Mouse (Mus musculus) CH12.LX (cell line): Measurements from ENCODE around the gene Tbcel. TPM values are rescaled to one million over a fixed set of nuclear protein-coding genes. Genes with fewer than 3 reads are reported as not detected.

Source experiments
- DNase-seq: peaks from one replicate; pipeline ENCODE4 v3.0.0-alpha.2; 2013; ENCODE audit errors: extremely low read depth
- H3K27ac ChIP-seq: 2 replicates; pipeline ENCODE4 v1.5.1; 2012; ENCODE audit warnings: low read depth, mild to moderate bottlenecking, control low read depth, moderate library complexity; ENCODE audit not compliant: insufficient read depth
- H3K27me3 ChIP-seq: replicated peaks from 2 replicates; pipeline ENCODE3; 2012; ENCODE audit warnings: inconsistent platforms
- H3K36me3 ChIP-seq, 2 experiments: replicated peaks in 1 of 2; 2 replicates each; pipeline versions ENCODE3 to v1.6.1; 2012; ENCODE audit warnings: inconsistent platforms in 1 of 2, low read length in 1 of 2, mild to moderate bottlenecking in 1 of 2, mixed read lengths in 1 of 2, moderate library complexity in 1 of 2; ENCODE audit not compliant: control insufficient read depth in 1 of 2, insufficient read depth in 1 of 2
- H3K4me1 ChIP-seq, 2 experiments: 2 replicates each; pipeline ENCODE4 v1.6.1; 2012; ENCODE audit warnings: inconsistent platforms in 1 of 2, moderate library complexity in 1 of 2; ENCODE audit not compliant: insufficient read depth in 2 of 2, control insufficient read depth in 1 of 2
- H3K4me2 ChIP-seq: 2 replicates; pipeline ENCODE4 v1.6.1; 2012; ENCODE audit warnings: low read depth, mild to moderate bottlenecking, control low read depth; ENCODE audit not compliant: poor library complexity, insufficient read depth, severe bottlenecking
- H3K4me3 ChIP-seq, 3 experiments: fragments of 150-350 bp in 1 of 3; sonication (generic) in 1 of 3; replicated peaks in 1 of 3; 2 replicates each; pipeline versions ENCODE3 to v1.5.1; 2011 to 2012; ENCODE audit warnings: low read depth in 2 of 3, low read length in 2 of 3, mild to moderate bottlenecking in 2 of 3, moderate library complexity in 2 of 3, control low read depth in 1 of 3, improper control_type of control experiment in 1 of 3, inconsistent platforms in 1 of 3, mixed read lengths in 1 of 3; ENCODE audit not compliant: poor library complexity in 1 of 3
- H3K79me2 ChIP-seq: replicated peaks from 2 replicates; pipeline ENCODE4 v1.6.1; 2012; ENCODE audit warnings: mild to moderate bottlenecking, moderate library complexity; ENCODE audit not compliant: control insufficient read depth, poor library complexity, insufficient read depth, severe bottlenecking; ENCODE audit errors: extremely low read depth
- H3K9ac ChIP-seq: 2 replicates; pipeline ENCODE4 v1.6.1; 2012; ENCODE audit warnings: low read depth, mild to moderate bottlenecking, control low read depth, moderate library complexity; ENCODE audit not compliant: insufficient read depth
- H3K9me3 ChIP-seq: replicated peaks from 2 replicates; pipeline ENCODE3; 2012; ENCODE audit warnings: low read length, inconsistent platforms, mixed read lengths
- EP300 ChIP-seq: IDR thresholded peaks from 2 replicates; pipeline ENCODE4 v1.6.1; 2011; ENCODE audit warnings: low read length, improper control_type of control experiment
- GABPA ChIP-seq: IDR thresholded peaks from 2 replicates; pipeline ENCODE4 v1.6.1; 2012; ENCODE audit warnings: low read depth, low read length, improper control_type of control experiment, inconsistent platforms; ENCODE audit not compliant: insufficient replicate concordance
- IRF4 ChIP-seq: IDR thresholded peaks from 2 replicates; pipeline ENCODE4 v1.6.1; 2014; ENCODE audit warnings: low read depth, mild to moderate bottlenecking, inconsistent platforms, low read length, improper control_type of control experiment
- JUN ChIP-seq: IDR thresholded peaks from 2 replicates; pipeline ENCODE4 v1.6.1; 2011; ENCODE audit warnings: low read depth, mild to moderate bottlenecking, low read length, improper control_type of control experiment, moderate library complexity; ENCODE audit not compliant: insufficient read depth
- JUND ChIP-seq: conservative IDR thresholded peaks from 2 replicates; pipeline ENCODE4 v1.6.1; 2011; ENCODE audit warnings: low read depth, low read length, improper control_type of control experiment
- MEF2A ChIP-seq: IDR thresholded peaks from 2 replicates; pipeline ENCODE4 v1.6.1; 2014; ENCODE audit warnings: low read depth, mild to moderate bottlenecking, inconsistent platforms, low read length, improper control_type of control experiment, borderline replicate concordance
- MYC ChIP-seq: IDR thresholded peaks from 2 replicates; pipeline ENCODE4 v1.6.1; 2011; ENCODE audit warnings: low read depth, mild to moderate bottlenecking, improper control_type of control experiment, low read length
- NELFE ChIP-seq: IDR thresholded peaks from 2 replicates; pipeline ENCODE4 v1.6.1; 2011; ENCODE audit warnings: low read depth, low read length, improper control_type of control experiment
- NRF1 ChIP-seq: IDR thresholded peaks from 2 replicates; pipeline ENCODE4 v1.6.1; 2014; ENCODE audit warnings: low read depth, mild to moderate bottlenecking, inconsistent platforms, low read length, improper control_type of control experiment, moderate library complexity
- POLR2AphosphoS2 ChIP-seq: IDR thresholded peaks from 2 replicates; pipeline ENCODE4 v1.6.1; 2011; ENCODE audit warnings: low read depth, low read length, improper control_type of control experiment
- RAD21 ChIP-seq: IDR thresholded peaks from 2 replicates; pipeline ENCODE4 v1.6.1; 2011; ENCODE audit warnings: low read depth, mild to moderate bottlenecking, low read length, improper control_type of control experiment, moderate library complexity
- RCOR1 ChIP-seq: conservative IDR thresholded peaks from 2 replicates; pipeline ENCODE4 v1.6.1; 2012; ENCODE audit warnings: low read depth, mild to moderate bottlenecking, inconsistent platforms, low read length, improper control_type of control experiment
- SMC3 ChIP-seq: IDR thresholded peaks from 2 replicates; pipeline ENCODE4 v1.6.1; 2011; ENCODE audit warnings: low read depth, low read length, improper control_type of control experiment
- TBP ChIP-seq: conservative IDR thresholded peaks from 2 replicates; pipeline ENCODE4 v1.6.1; 2011; ENCODE audit warnings: low read depth, low read length, improper control_type of control experiment
- TCF12 ChIP-seq: IDR thresholded peaks from 2 replicates; pipeline ENCODE4 v1.6.1; 2014; ENCODE audit warnings: low read depth, mild to moderate bottlenecking, inconsistent platforms, low read length, improper control_type of control experiment
- UBTF ChIP-seq: IDR thresholded peaks from 2 replicates; pipeline ENCODE4 v1.6.1; 2012; ENCODE audit warnings: low read depth, mild to moderate bottlenecking, inconsistent platforms, low read length, improper control_type of control experiment, moderate library complexity
- ZMIZ1 ChIP-seq: IDR thresholded peaks from 2 replicates; pipeline ENCODE4 v1.6.1; 2012; ENCODE audit warnings: low read depth, mild to moderate bottlenecking, inconsistent platforms, low read length, improper control_type of control experiment
- dilution Hi-C: fragments of 300-500 bp; cut with MboI; formaldehyde crosslinking; loops from 2 replicates; pipeline ENCODE4 v1.14.3; 2020; ENCODE audit warnings: low sequenced_read_pairs; ENCODE audit not compliant: extremely low pct_unique_long_range_greater_than_20kb, extremely low pct_ligation_motif_present
- in situ Hi-C: fragments of 300-500 bp; cut with MboI; formaldehyde crosslinking; loops from 3 replicates; pipeline ENCODE4 v1.14.3; 2019; ENCODE audit warnings: low sequenced_read_pairs, low pct_ligation_motif_present, low pct_unique_long_range_greater_than_20kb, mixed read lengths
- polyA plus RNA-seq: library from polyadenylated mRNA; unstranded; fragments of >175 nt; gene quantifications from 2 replicates; pipeline ENCODE4 v1.2.1, GENCODE M21; 2012; ENCODE audit warnings: low read depth; ENCODE audit not compliant: insufficient read length
- total RNA-seq, 2 experiments: library from RNA; depleted of rRNA; stranded (reverse); fragments of 300-350 nt in 1 of 2; fragments of >200 nt in 1 of 2; gene quantifications; 2 replicates each; pipeline ENCODE4 v1.2.3; 2012 to 2014

Tbcel gene
- total and polyA plus RNA-seq, 3 experiments = 5.3 to 10.0 (median 5.9) TPM

DNA sequence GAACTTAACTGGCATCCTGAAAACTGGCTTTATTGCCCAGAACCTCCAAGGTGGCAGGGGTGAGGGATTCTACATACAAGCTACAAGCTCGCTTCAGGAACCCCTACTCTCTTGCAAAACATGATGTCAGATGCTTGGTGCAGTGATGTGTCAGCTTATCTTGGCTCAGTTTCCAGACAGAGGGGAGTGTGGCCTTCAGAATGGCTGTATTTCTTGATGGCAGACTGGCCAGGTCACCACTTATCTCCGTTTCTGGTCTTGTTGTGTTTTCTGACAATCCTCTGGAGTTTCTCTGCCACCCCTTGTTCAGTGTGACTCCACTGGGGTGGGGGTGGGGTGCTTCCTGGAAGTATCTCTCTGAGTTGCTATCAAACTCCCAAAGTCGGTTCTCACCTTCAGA lies 24.3 kb upstream of the Tbcel start:
- Histone ChIP-seq H3K9ac (no peak overlapping the region), H3K4me3 (no peak overlapping the region), H3K27ac (no peak overlapping the region), H3K79me2 (no peaks in the 10 kb centered on the region), H3K4me2 (no peak overlapping the region), H3K36me3 (no peaks in the 10 kb centered on the region), H3K4me1 (peaks cover 0 to 3% of the 10 kb centered on the region in 2 experiments; a peak in 2 of 4 replicates), H3K27me3 (peaks cover 28% of the 10 kb centered on the region), H3K9me3 (no peaks in the 10 kb centered on the region)
- in situ Hi-C loops = no loop called here
- dilution Hi-C loops = no loop called here
- TF ChIP-seq IRF4 (no peak), ZMIZ1 (no peak), EP300 (no peak), RAD21 (no peak), TCF12 (no peak), NRF1 (no peak), SMC3 (no peak)
- DNase-seq = no peak

DNA sequence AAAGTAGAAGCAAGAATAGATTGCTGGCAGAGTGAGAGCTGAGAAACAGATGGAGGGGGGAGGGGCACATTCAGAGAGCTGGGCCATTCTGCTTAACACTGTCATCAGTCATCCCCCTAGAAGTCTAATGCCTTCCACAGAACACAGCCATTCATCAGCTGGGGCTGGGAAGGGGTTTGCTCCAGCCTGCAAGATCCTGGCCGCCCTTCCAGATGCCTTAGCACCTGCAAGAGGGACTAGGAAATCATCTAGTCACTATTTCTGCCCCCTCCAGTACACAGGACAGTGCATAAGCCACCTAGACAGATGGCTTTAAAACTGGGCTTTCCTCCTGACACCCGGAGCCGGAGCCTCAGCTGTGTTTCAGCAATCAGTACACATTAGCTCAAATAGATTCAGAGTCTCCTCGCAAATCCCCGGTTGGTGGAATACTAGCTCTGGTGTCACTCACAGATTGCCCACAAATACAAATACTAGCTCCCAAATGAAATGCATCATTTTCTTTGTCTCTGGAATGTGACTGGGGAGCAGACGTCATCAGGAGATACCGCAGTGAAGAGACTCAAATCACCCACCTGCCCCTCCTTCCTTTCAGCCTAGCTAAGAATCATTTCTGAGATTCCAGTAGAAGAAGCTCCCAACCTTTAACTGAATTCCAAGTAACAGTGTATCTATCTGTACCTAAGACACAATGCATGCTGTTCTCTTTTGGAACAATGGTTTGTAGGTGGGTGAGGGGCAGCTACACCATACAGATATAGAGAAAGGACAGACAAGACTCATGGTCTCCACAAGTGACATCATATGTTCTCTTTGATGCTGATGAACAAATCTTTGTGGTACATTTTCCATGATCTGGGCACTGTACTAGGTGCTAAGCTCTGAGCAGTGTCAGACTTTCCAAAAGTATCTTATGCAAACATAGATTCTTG lies 22.9 kb upstream of the Tbcel start:
- no peaks in the 10 kb centered on the region for H3K79me2 ChIP-seq
- dilution Hi-C loops = no loop called here
- H3K9ac ChIP-seq = no peak overlapping the region
- no peak overlapping the region for H3K4me3 ChIP-seq
- H3K4me2 ChIP-seq = no peak overlapping the region
- no peak overlapping the region for H3K27ac ChIP-seq
- TF ChIP-seq TBP (no peak), SMC3 (no peak), NELFE (no peak), MYC (no peak), MEF2A (no peak), ZMIZ1 (no peak), GABPA (no peak), JUND (no peak), UBTF (no peak), POLR2AphosphoS2 (no peak), TCF12 (no peak), RCOR1 (no peak), JUN (no peak)
- TF ChIP-seq, all 38 proteins: peak for 0
- in situ Hi-C loops = no loop called here
- no peaks in the 10 kb centered on the region for H3K9me3 ChIP-seq
- H3K4me1 ChIP-seq = peaks cover 0 to 3% of the 10 kb centered on the region in 2 experiments; a peak in 2 of 4 replicates
- no peaks in the 10 kb centered on the region for H3K36me3 ChIP-seq
- H3K27me3 ChIP-seq = peaks cover 27% of the 10 kb centered on the region
- no peak for DNase-seq
